Mouse (Mus musculus) heart, embryonic 13.5 days (tissue): Measurements from ENCODE around the gene Vav3. TPM values are rescaled to one million over a fixed set of nuclear protein-coding genes. Genes with fewer than 3 reads are reported as not detected.

Experiments used
- ATAC-seq: fragments of 200-750 bp; cut with Nextera tagmentation; 2 replicates; pipeline ENCODE4 v1.8.0; 2017; ENCODE audit warnings: moderate TSS enrichment; ENCODE audit not compliant: insufficient number of reproducible peaks, low FRiP score, low TSS enrichment; ENCODE audit errors: extremely low read depth
- H3K27ac ChIP-seq: fragments of 300-500 bp; sonication (generic); replicated peaks from 2 replicates; pipeline ENCODE4 v1.5.1; 2015; ENCODE audit warnings: moderate library complexity, mild to moderate bottlenecking, inconsistent platforms
- H3K27me3 ChIP-seq: fragments of 300-500 bp; sonication (generic); replicated peaks from 2 replicates; pipeline ENCODE4 v1.6.1; 2015; ENCODE audit warnings: mild to moderate bottlenecking, inconsistent platforms
- H3K36me3 ChIP-seq: fragments of 300-500 bp; sonication (generic); 2 replicates; pipeline ENCODE4 v1.6.1; 2015; ENCODE audit warnings: mild to moderate bottlenecking, inconsistent platforms
- H3K4me1 ChIP-seq: fragments of 300-500 bp; sonication (generic); 2 replicates; pipeline ENCODE4 v1.6.1; 2015; ENCODE audit warnings: inconsistent platforms
- H3K4me2 ChIP-seq: fragments of 300-500 bp; sonication (generic); 2 replicates; pipeline ENCODE4 v1.6.1; 2015; ENCODE audit warnings: inconsistent platforms, mild to moderate bottlenecking, moderate library complexity
- H3K4me3 ChIP-seq: fragments of 300-500 bp; sonication (generic); 2 replicates; pipeline ENCODE4 v1.5.1; 2015; ENCODE audit warnings: moderate library complexity, mild to moderate bottlenecking, inconsistent platforms
- H3K9ac ChIP-seq: fragments of 300-500 bp; sonication (generic); 2 replicates; pipeline ENCODE4 v1.6.1; 2015; ENCODE audit warnings: inconsistent platforms, mild to moderate bottlenecking, moderate library complexity
- H3K9me3 ChIP-seq: fragments of 300-500 bp; sonication (generic); 2 replicates; pipeline ENCODE4 v1.6.1; 2016; ENCODE audit warnings: inconsistent platforms
- WGBS: fragments of 180-500 bp; shearing (Covaris S2); methylation state at CpG from one replicate; pipeline ENCODE4 v1.1.7; 2015; ENCODE audit warnings: mixed read lengths; 5-methylcytosine and 5-hydroxymethylcytosine counted together
- polyA plus RNA-seq: library from polyadenylated mRNA; unstranded; fragments of >200 nt; fragmentation: Nextera tagmentation; extraction: Ambion mirVana; gene quantifications from 2 replicates; pipeline ENCODE4 v1.2.1, GENCODE M21; 2015

The Vav3 gene
- 7.4 and 7.5 TPM in 2 replicates for polyA plus RNA-seq

GRCm38 (mm10) chr3:109340274-109341070 lies at the start of gene Vav3:
Vav3 (plus strand) TSS chr3:109340653.
- WGBS: under 1% methylated on average over 87 of the region's 92 CpGs
- no peaks in the 10 kb centered on the region for H3K36me3 ChIP-seq
- H3K9ac ChIP-seq: peak within 1 kb of the TSS; percentile 89
- H3K27me3 ChIP-seq: no peaks in the 10 kb centered on the region
- no peaks in the 10 kb centered on the region for H3K9me3 ChIP-seq
- H3K4me1 ChIP-seq: peaks cover 16% of the 10 kb centered on the region
- peak; percentile 69; the same call in 1 of the 2 replicates for ATAC-seq
- H3K27ac ChIP-seq: peak within 1 kb of the TSS; percentile 90
- peak within 1 kb of the TSS; percentile 84 for H3K4me3 ChIP-seq
- H3K4me2 ChIP-seq: peak within 1 kb of the TSS; percentile 94

GRCm38 (mm10) chr3:109298857-109299256 lies 41.6 kb upstream of the Vav3 start:
- Histone ChIP-seq H3K36me3 (no peaks in the 10 kb centered on the region), H3K4me3 (no peak overlapping the region), H3K27ac (peak overlapping the region; percentile 34), H3K9me3 (no peaks in the 10 kb centered on the region), H3K4me2 (no peak overlapping the region), H3K4me1 (peaks cover 16% of the 10 kb centered on the region), H3K9ac (no peak overlapping the region), H3K27me3 (no peaks in the 10 kb centered on the region)
- 48% methylated on average over 6 of the region's 6 CpGs for WGBS
- ATAC-seq: no peak

- Histone ChIP-seq H3K9ac (no peak overlapping the region), H3K4me3 (no peak overlapping the region), H3K4me1 (peaks cover 16% of the 10 kb centered on the region), H3K9me3 (no peaks in the 10 kb centered on the region), H3K4me2 (no peak overlapping the region), H3K36me3 (no peaks in the 10 kb centered on the region), H3K27ac (peak overlapping the region; percentile 34), H3K27me3 (no peaks in the 10 kb centered on the region)
- WGBS: 61% methylated on average over 4 of the region's 4 CpGs
- peak; percentile 25; the same call in 1 of the 2 replicates for ATAC-seq
Observed at GRCm38 (mm10) chr3:109299303-109300074, 41.0 kb upstream of the Vav3 start.

GRCm38 (mm10) chr3:109302059-109302458 lies 38.4 kb upstream of the Vav3 start:
- Histone ChIP-seq H3K9me3 (no peaks in the 10 kb centered on the region), H3K4me1 (peaks cover 10% of the 10 kb centered on the region), H3K4me2 (no peak overlapping the region), H3K4me3 (no peak overlapping the region), H3K36me3 (no peaks in the 10 kb centered on the region), H3K27me3 (no peaks in the 10 kb centered on the region), H3K9ac (no peak overlapping the region), H3K27ac (no peak overlapping the region)
- WGBS: 69% methylated on average over 2 of the region's 2 CpGs
- ATAC-seq: no peak

- Histone ChIP-seq H3K9ac (no peak overlapping the region), H3K4me3 (no peak overlapping the region), H3K4me2 (no peak overlapping the region), H3K27me3 (0 out of 2 replicates have a peak, but pooled peaks cover 3% of the 10 kb centered on the region), H3K4me1 (peaks cover 21% of the 10 kb centered on the region), H3K27ac (no peak overlapping the region), H3K9me3 (no peaks in the 10 kb centered on the region), H3K36me3 (no peaks in the 10 kb centered on the region)
- no peak for ATAC-seq
- 74% methylated on average over 7 of the region's 7 CpGs for WGBS
Observed at GRCm38 (mm10) chr3:109307406-109307805, 33.0 kb upstream of the Vav3 start.

GRCm38 (mm10) chr3:109308468-109308867 lies 32.0 kb upstream of the Vav3 start:
- Histone ChIP-seq H3K36me3 (no peaks in the 10 kb centered on the region), H3K9ac (no peak overlapping the region), H3K27me3 (0 out of 2 replicates have a peak, but pooled peaks cover 3% of the 10 kb centered on the region), H3K9me3 (no peaks in the 10 kb centered on the region), H3K4me1 (peaks cover 21% of the 10 kb centered on the region), H3K4me2 (no peak overlapping the region), H3K27ac (no peak overlapping the region), H3K4me3 (no peak overlapping the region)
- WGBS: 45% methylated on average over 3 of the region's 3 CpGs
- no peak for ATAC-seq

GRCm38 (mm10) chr3:109309317-109310265 lies 30.9 kb upstream of the Vav3 start:
- H3K9ac ChIP-seq: no peak overlapping the region
- WGBS: 57% methylated on average over 18 of the region's 18 CpGs
- peak overlapping the region; percentile 30 for H3K27ac ChIP-seq
- 0 out of 2 replicates have a peak, but pooled peaks cover 3% of the 10 kb centered on the region for H3K27me3 ChIP-seq
- H3K4me1 ChIP-seq: peaks cover 21% of the 10 kb centered on the region
- H3K4me2 ChIP-seq: peak overlapping the region; percentile 15; the same call in 1 of the 2 replicates
- ATAC-seq: no peak
- no peaks in the 10 kb centered on the region for H3K9me3 ChIP-seq
- H3K4me3 ChIP-seq: no peak overlapping the region
- H3K36me3 ChIP-seq: no peaks in the 10 kb centered on the region

GRCm38 (mm10) chr3:109311172-109311824 lies 29.2 kb upstream of the Vav3 start:
- Histone ChIP-seq H3K9me3 (no peaks in the 10 kb centered on the region), H3K27ac (no peak overlapping the region), H3K4me1 (peaks cover 21% of the 10 kb centered on the region), H3K4me3 (no peak overlapping the region), H3K27me3 (0 out of 2 replicates have a peak, but pooled peaks cover 3% of the 10 kb centered on the region), H3K36me3 (no peaks in the 10 kb centered on the region), H3K4me2 (no peak overlapping the region), H3K9ac (no peak overlapping the region)
- WGBS: 85% methylated on average over 6 of the region's 6 CpGs
- no peak for ATAC-seq

- Histone ChIP-seq H3K4me2 (no peak overlapping the region), H3K36me3 (no peaks in the 10 kb centered on the region)
- 71% methylated on average over 3 of the region's 3 CpGs for WGBS
Observed at GRCm38 (mm10) chr3:109311875-109312274, 28.6 kb upstream of the Vav3 start.

GRCm38 (mm10) chr3:109313501-109313900 lies 27.0 kb upstream of the Vav3 start:
- no peaks in the 10 kb centered on the region for H3K9me3 ChIP-seq
- H3K36me3 ChIP-seq: no peaks in the 10 kb centered on the region
- H3K27me3 ChIP-seq: 0 out of 2 replicates have a peak, but pooled peaks cover 3% of the 10 kb centered on the region
- no peak overlapping the region for H3K27ac ChIP-seq
- no peak overlapping the region for H3K4me3 ChIP-seq
- WGBS: 74% methylated on average over 2 of the region's 2 CpGs
- H3K9ac ChIP-seq: no peak overlapping the region
- no peak overlapping the region for H3K4me2 ChIP-seq
- peaks cover 20% of the 10 kb centered on the region for H3K4me1 ChIP-seq
- no peak for ATAC-seq

More at GRCm38 (mm10) chr3:109311875-109312274, 28.6 kb upstream of the Vav3 start:
- Histone ChIP-seq H3K27ac (no peak overlapping the region), H3K4me1 (peaks cover 21% of the 10 kb centered on the region), H3K9ac (no peak overlapping the region), H3K4me3 (no peak overlapping the region), H3K27me3 (0 out of 2 replicates have a peak, but pooled peaks cover 3% of the 10 kb centered on the region), H3K9me3 (no peaks in the 10 kb centered on the region)
- no peak for ATAC-seq
